9 mouse cellular contexts compared by ENCODE assay signal in the genomic region with DNA sequence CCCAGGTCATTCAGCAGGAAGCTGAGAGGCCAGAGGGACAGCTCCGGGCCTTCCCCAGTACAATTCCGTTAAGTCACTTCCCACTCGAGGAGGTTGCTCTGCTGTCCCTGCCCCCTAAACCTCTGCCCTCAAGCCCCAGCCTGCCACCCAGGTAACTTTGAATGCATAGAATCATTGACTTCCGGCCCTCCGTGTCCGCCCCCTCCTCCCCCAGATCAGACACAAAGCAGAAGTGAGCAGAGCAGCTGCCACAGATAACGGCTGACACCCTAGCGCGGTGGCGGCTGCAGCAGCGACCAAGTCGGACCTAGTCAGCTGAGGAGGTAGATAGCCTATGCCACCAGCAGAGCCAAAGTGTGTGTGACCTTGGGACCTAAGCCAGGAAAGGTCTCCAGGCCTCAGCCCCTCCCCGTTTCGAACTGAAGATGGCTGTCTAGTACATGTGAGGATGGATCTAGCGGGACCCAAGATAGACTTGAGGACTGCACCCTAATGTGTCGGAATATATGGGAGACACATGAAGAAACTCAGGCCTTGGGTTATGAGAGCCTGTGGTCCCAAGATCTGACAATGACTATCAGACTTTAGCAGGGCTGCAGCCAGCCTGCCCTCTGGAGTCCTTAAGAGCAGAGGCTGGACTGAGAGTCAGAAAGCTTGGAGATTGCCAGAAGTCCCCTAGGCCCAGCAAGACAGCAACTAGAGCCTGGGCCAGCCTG. TPM values are rescaled to one million over a fixed set of nuclear protein-coding genes. Genes with fewer than 3 reads are reported as not detected.
A peak's percentile ranks its signal among the peaks of the same experiment; 100 is the strongest.
DNase-seq lines count a peak whose midpoint lies in the region; ATAC-seq and TF ChIP-seq lines count a peak whose summit lies in the region.
"Had no signal": no experiment of that assay in that cellular context is flagged by ENCODE, and none has a peak within 500 bp of the region (broad histone marks: within the 10 kb centered on the region; RNA-seq: fewer than 3 reads in every experiment).

No protein-coding gene starts in this region.

- no peak for DNase-seq in stomach, postnatal 0 days (ENCODE audit: low spot score)
- DNase-seq in yolk sac, embryonic 10.5 days (ENCODE audit: low spot score): peak; percentile 41
- no peak for DNase-seq in layer of hippocampus, adult 9-10 months (ENCODE audit: low spot score)
- no peak for DNase-seq in midbrain, postnatal 0 days (ENCODE audit: low spot score)
- DNase-seq in embryo, embryonic 11 days: no peak

- TF ChIP-seq CTCF in stomach, postnatal 0 days (IDR thresholded peaks at IDR 0.05; ENCODE audit: low read depth): no peak
- TF ChIP-seq CTCF in midbrain, postnatal 0 days (IDR thresholded peaks at IDR 0.05): no peak

- no peak overlapping the region for H3K4me2 ChIP-seq in stomach, embryonic 14.5 days (replicated peaks; ENCODE audit: low read depth, low read length)
- no peak overlapping the region for H3K4me2 ChIP-seq in stomach, postnatal 0 days (replicated peaks; ENCODE audit: low read depth)
- H3K4me2 ChIP-seq in midbrain, postnatal 0 days (ENCODE audit: low read depth, low read length, poor library complexity, severe bottlenecking): no peak overlapping the region
- H3K4me2 ChIP-seq: hindbrain, embryonic 15.5 days had no signal

- H3K9me3 ChIP-seq in stomach, embryonic 14.5 days (ENCODE audit: control insufficient read depth, low read depth, low read length): no peaks in the 10 kb centered on the region
- H3K9me3 ChIP-seq in stomach, postnatal 0 days (ENCODE audit: control insufficient read depth, low read length): no peaks in the 10 kb centered on the region
- H3K9me3 ChIP-seq in midbrain, postnatal 0 days (ENCODE audit: low read length): no peaks in the 10 kb centered on the region
- H3K9me3 ChIP-seq: hindbrain, embryonic 15.5 days had no signal

- 50% methylated on average over 16 of the region's 16 CpGs for WGBS in stomach, embryonic 14.5 days
- WGBS in stomach, postnatal 0 days: 49% methylated on average over 16 of the region's 16 CpGs
- 77% methylated on average over 16 of the region's 16 CpGs for WGBS in midbrain, postnatal 0 days

- H3K27me3 ChIP-seq in stomach, embryonic 14.5 days (ENCODE audit: control insufficient read depth, insufficient read depth, low read length): 0 out of 2 replicates have a peak, but pooled peaks cover 2% of the 10 kb centered on the region
- H3K27me3 ChIP-seq in stomach, postnatal 0 days (ENCODE audit: control insufficient read depth, insufficient read depth, low read length): no peaks in the 10 kb centered on the region
- H3K27me3 ChIP-seq in midbrain, postnatal 0 days (ENCODE audit: insufficient read depth, low read length): no peaks in the 10 kb centered on the region
- H3K27me3 ChIP-seq: hindbrain, embryonic 15.5 days had no signal

- no peaks in the 10 kb centered on the region for H3K4me1 ChIP-seq in stomach, embryonic 14.5 days (ENCODE audit: control insufficient read depth, insufficient read depth, low read length)
- H3K4me1 ChIP-seq in stomach, postnatal 0 days (replicated peaks; ENCODE audit: control insufficient read depth, insufficient read depth): no peaks in the 10 kb centered on the region
- no peaks in the 10 kb centered on the region for H3K4me1 ChIP-seq in midbrain, postnatal 0 days (ENCODE audit: insufficient read depth, low read length)
- H3K4me1 ChIP-seq: hindbrain, embryonic 15.5 days had no signal

- no peak overlapping the region for H3K4me3 ChIP-seq in stomach, embryonic 14.5 days (ENCODE audit: low read depth, low read length)
- H3K4me3 ChIP-seq in stomach, postnatal 0 days (ENCODE audit: low read depth, low read length): no peak overlapping the region
- H3K4me3 ChIP-seq in midbrain, postnatal 0 days (ENCODE audit: low read depth, low read length): no peak overlapping the region
- H3K4me3 ChIP-seq: hindbrain, embryonic 15.5 days had no signal

- ATAC-seq in stomach, embryonic 14.5 days (ENCODE audit: insufficient number of reproducible peaks, insufficient read depth, low FRiP score, low read depth): peak; percentile 53; the same call in 1 of the 2 replicates
- ATAC-seq in stomach, postnatal 0 days (ENCODE audit: low FRiP score, low TSS enrichment): no peak
- peak; percentile 66 to 72 for ATAC-seq in hematopoietic stem cell, adult 5-6 weeks (replicated peaks in 1 of 2; ENCODE audit: insufficient read depth in 1 of 2, low FRiP score in 2 of 2, low TSS enrichment in 1 of 2, low read depth in 1 of 2, poor library complexity in 2 of 2, severe bottlenecking in 2 of 2)
- peak; percentile 84 for ATAC-seq in megakaryocyte progenitor cell, adult 5-6 weeks (replicated peaks; ENCODE audit: poor library complexity)
- ATAC-seq in midbrain, postnatal 0 days (ENCODE audit: low FRiP score): no peak

- no peak for TF ChIP-seq EP300 in stomach, postnatal 0 days (optimal IDR thresholded peaks at IDR 0.05)

- no peak overlapping the region for H3K27ac ChIP-seq in stomach, embryonic 14.5 days (ENCODE audit: low read length)
- no peak overlapping the region for H3K27ac ChIP-seq in stomach, postnatal 0 days (replicated peaks)
- H3K27ac ChIP-seq in midbrain, postnatal 0 days (ENCODE audit: low read depth, low read length): no peak overlapping the region
- H3K27ac ChIP-seq: hindbrain, embryonic 15.5 days had no signal

- H3K9ac ChIP-seq in stomach, embryonic 14.5 days (replicated peaks; ENCODE audit: low read depth, low read length): no peak overlapping the region
- no peak overlapping the region for H3K9ac ChIP-seq in stomach, postnatal 0 days (ENCODE audit: low read length)
- no peak overlapping the region for H3K9ac ChIP-seq in midbrain, postnatal 0 days (replicated peaks; ENCODE audit: low read length, poor library complexity, severe bottlenecking)
- H3K9ac ChIP-seq: hindbrain, embryonic 15.5 days had no signal

- no peaks in the 10 kb centered on the region for H3K36me3 ChIP-seq in stomach, embryonic 14.5 days (ENCODE audit: control insufficient read depth, insufficient read depth, low read length)
- H3K36me3 ChIP-seq in stomach, postnatal 0 days (ENCODE audit: control insufficient read depth, insufficient read depth, low read length): no peaks in the 10 kb centered on the region
- no peaks in the 10 kb centered on the region for H3K36me3 ChIP-seq in midbrain, postnatal 0 days (ENCODE audit: insufficient read depth, low read length)
- H3K36me3 ChIP-seq: hindbrain, embryonic 15.5 days had no signal

RNA-seq across cellular contexts. Expression of a gene that starts 0.9 kb away (rescaled TPM):
- polyA plus RNA-seq in stomach, embryonic 14.5 days (2014; fragmentation: Nextera tagmentation; extraction: Ambion mirVana): 9.4 and 15.9 TPM in 2 replicates
- polyA plus RNA-seq in stomach, postnatal 0 days (2015; fragmentation: Nextera tagmentation; extraction: Ambion mirVana): 6.4 and 8.0 TPM in 2 replicates
- 145 and 153 TPM in 2 replicates for total RNA-seq in hematopoietic stem cell, adult 5-6 weeks (2017)
- 402 and 432 TPM in 2 replicates for total RNA-seq in megakaryocyte progenitor cell, adult 5-6 weeks (2015)
- total RNA-seq in megakaryocyte progenitor cell, adult 5-6 weeks (2017): 164 and 243 TPM in 2 replicates
- total RNA-seq in midbrain, postnatal 0 days (2014; rRNA removed): 1.7 and 2.6 TPM in 2 replicates
- polyA plus RNA-seq in midbrain, postnatal 0 days (2015; fragmentation: Nextera tagmentation; extraction: Ambion mirVana): 4.3 and 4.9 TPM in 2 replicates

RNA-seq across cellular contexts. Expression of a gene that starts 25.1 kb away (rescaled TPM):
- polyA plus RNA-seq in stomach, embryonic 14.5 days (2014; fragmentation: Nextera tagmentation; extraction: Ambion mirVana): 4.0 and 5.9 TPM in 2 replicates
- 5.2 and 5.8 TPM in 2 replicates for polyA plus RNA-seq in stomach, postnatal 0 days (2015; fragmentation: Nextera tagmentation; extraction: Ambion mirVana)
- total RNA-seq in hematopoietic stem cell, adult 5-6 weeks (2017): 50.4 and 75.4 TPM in 2 replicates
- 34.6 and 45.8 TPM in 2 replicates for total RNA-seq in megakaryocyte progenitor cell, adult 5-6 weeks (2015)
- 74.9 and 87.2 TPM in 2 replicates for total RNA-seq in megakaryocyte progenitor cell, adult 5-6 weeks (2017)
- total RNA-seq in midbrain, postnatal 0 days (2014; rRNA removed): 5.9 and 7.2 TPM in 2 replicates
- polyA plus RNA-seq in midbrain, postnatal 0 days (2015; fragmentation: Nextera tagmentation; extraction: Ambion mirVana): 4.5 and 6.3 TPM in 2 replicates

RNA-seq across cellular contexts. Expression of a gene that starts 27.2 kb away (rescaled TPM):
- polyA plus RNA-seq in stomach, embryonic 14.5 days (2014; fragmentation: Nextera tagmentation; extraction: Ambion mirVana): 0.12 TPM in 1 of 2 replicates, not detected in the other
- 0.02 and 0.08 TPM in 2 replicates for polyA plus RNA-seq in stomach, postnatal 0 days (2015; fragmentation: Nextera tagmentation; extraction: Ambion mirVana)
- not detected in 2 replicates for total RNA-seq in hematopoietic stem cell, adult 5-6 weeks (2017)
- total RNA-seq in megakaryocyte progenitor cell, adult 5-6 weeks (2015): not detected in 2 replicates
- total RNA-seq in megakaryocyte progenitor cell, adult 5-6 weeks (2017): not detected in 2 replicates
- 1.1 and 2.4 TPM in 2 replicates for total RNA-seq in midbrain, postnatal 0 days (2014; rRNA removed)
- polyA plus RNA-seq in midbrain, postnatal 0 days (2015; fragmentation: Nextera tagmentation; extraction: Ambion mirVana): 0.49 and 0.65 TPM in 2 replicates

RNA-seq across cellular contexts. Expression of a gene that starts 40.5 kb away (rescaled TPM):
- polyA plus RNA-seq in stomach, embryonic 14.5 days (2014; fragmentation: Nextera tagmentation; extraction: Ambion mirVana): 38.8 and 42.0 TPM in 2 replicates
- polyA plus RNA-seq in stomach, postnatal 0 days (2015; fragmentation: Nextera tagmentation; extraction: Ambion mirVana): 20.2 and 24.6 TPM in 2 replicates
- total RNA-seq in hematopoietic stem cell, adult 5-6 weeks (2017): 1.3 and 2.5 TPM in 2 replicates
- 4.8 and 5.3 TPM in 2 replicates for total RNA-seq in megakaryocyte progenitor cell, adult 5-6 weeks (2015)
- total RNA-seq in megakaryocyte progenitor cell, adult 5-6 weeks (2017): 0.30 and 0.46 TPM in 2 replicates
- 2.4 and 2.7 TPM in 2 replicates for total RNA-seq in midbrain, postnatal 0 days (2014; rRNA removed)
- polyA plus RNA-seq in midbrain, postnatal 0 days (2015; fragmentation: Nextera tagmentation; extraction: Ambion mirVana): 8.6 and 10.4 TPM in 2 replicates

Comparison
In these comparisons a context has a peak if more than half of its experiments do, and no peak if none do; other contexts are left out.
1. ATAC-seq: peak in stomach, embryonic 14.5 days (single experiment), hematopoietic stem cell, adult 5-6 weeks (2 of 2) and megakaryocyte progenitor cell, adult 5-6 weeks (single experiment); none in stomach, postnatal 0 days (single experiment) and midbrain, postnatal 0 days (single experiment).
2. RNA of a gene that starts 0.9 kb away (total RNA-seq): 164 to 432 TPM in megakaryocyte progenitor cell, adult 5-6 weeks and 145 to 153 TPM in hematopoietic stem cell, adult 5-6 weeks; 1.7 to 2.6 TPM in midbrain, postnatal 0 days; every median in the first group is over 10 times any median in the second.